Mouse (Mus musculus) heart, postnatal 36 days (tissue): ENCODE measurements around the gene Kri1. TPM values are rescaled to one million over a fixed set of nuclear protein-coding genes. Genes with fewer than 3 reads are reported as not detected.
"Not testable (repeated sequence)": the region's sequence is repeated elsewhere in the genome, so short reads cannot be mapped to it uniquely, and the experiment has no call there.

ENCODE experiments used
- DNase-seq, 2 experiments: peaks; one replicate each; pipeline ENCODE4 v3.0.0; 2021 to 2022
- intact Hi-C: fragments of 180-260 bp; cut with DNase I; formaldehyde crosslinking; loops from one replicate; pipeline ENCODE4 v1.15.1; 2025
- total RNA-seq, 2 experiments: library from RNA; stranded (reverse); gene quantifications; 2 replicates each; pipeline ENCODE4 v1.2.3; 2021

The Kri1 gene
- total RNA-seq, 2 experiments from 2014 or later = 16.5 to 18.0 TPM

- DNase-seq = no peak
- intact Hi-C loops = no loop called here
Measured at GRCm38 (mm10) chr9:21316696-21317095, 28.9 kb upstream of the Kri1 start.

- intact Hi-C loops = no loop called here
- no peak for DNase-seq
Measured at GRCm38 (mm10) chr9:21315421-21315820, 27.7 kb upstream of the Kri1 start.

- no peak for DNase-seq
- intact Hi-C loops = loop anchor here (5.0 kb wide), 1 partner anchor 153 kb away; no protein-coding TSS in a partner anchor
Measured at GRCm38 (mm10) chr9:21314367-21315140, 26.8 kb upstream of the Kri1 start.

- peak; percentile 91 to 96 for DNase-seq
- intact Hi-C loops = loop anchor here (1.0 to 5.0 kb wide), 3 partner anchors 44 to 154 kb away; no protein-coding TSS in a partner anchor
Measured at GRCm38 (mm10) chr9:21313394-21313793, 25.6 kb upstream of the Kri1 start.

GRCm38 (mm10) chr9:21312134-21312533, 24.4 kb upstream of the Kri1 start, which contains the start of gene Ap1m2:
Gene Ap1m2, minus strand, starts transcription at chr9:21312337.
- DNase-seq = no peak
- intact Hi-C loops = loop anchor here (5.0 kb wide), 1 partner anchor 155 kb away; no protein-coding TSS in a partner anchor

- intact Hi-C loops = loop anchor here (5.0 kb wide), 1 partner anchor 156 kb away; no protein-coding TSS in a partner anchor
- no peak for DNase-seq
Measured at GRCm38 (mm10) chr9:21311695-21312094, 23.9 kb upstream of the Kri1 start.

- intact Hi-C loops = no loop called here
- DNase-seq = no peak
Measured at GRCm38 (mm10) chr9:21309150-21309741, 21.5 kb upstream of the Kri1 start.

GRCm38 (mm10) chr9:21305065-21305464, 17.3 kb upstream of the Kri1 start:
- DNase-seq = no peak
- intact Hi-C loops = no loop called here

GRCm38 (mm10) chr9:21299014-21299413, 11.2 kb upstream of the Kri1 start:
- intact Hi-C loops = no loop called here

GRCm38 (mm10) chr9:21292271-21292670, 4.5 kb upstream of the Kri1 start:
- no peak for DNase-seq
- intact Hi-C loops = no loop called here

More at GRCm38 (mm10) chr9:21299014-21299413, 11.2 kb upstream of the Kri1 start:
- DNase-seq = no peak

- DNase-seq = not testable (repeated sequence)
- intact Hi-C loops = loop anchor here (2.0 kb wide), 1 partner anchor 53 kb away; the partner anchor contains the start of gene Keap1
Measured at GRCm38 (mm10) chr9:21291868-21292267, 4.1 kb upstream of the Kri1 start.

- DNase-seq = peak; percentile 99
- intact Hi-C loops = loop anchor here (2.0 kb wide), 1 partner anchor 52 kb away; the partner anchor contains the start of gene Keap1
Measured at GRCm38 (mm10) chr9:21291022-21291787, 3.4 kb upstream of the Kri1 start, which contains the start of gene Cdkn2d. Gene Cdkn2d, minus strand, starts transcription at chr9:21291407.

- DNase-seq = no peak
- intact Hi-C loops = loop anchor here (2.0 kb wide), 1 partner anchor 52 kb away; the partner anchor contains the start of gene Keap1
Measured at GRCm38 (mm10) chr9:21290589-21290988, 2.8 kb upstream of the Kri1 start.

GRCm38 (mm10) chr9:21289337-21289671, 1.5 kb upstream of the Kri1 start:
- DNase-seq = no peak
- intact Hi-C loops = no loop called here

GRCm38 (mm10) chr9:21288404-21289336, 901 bp upstream of the Kri1 start:
- intact Hi-C loops = no loop called here
- no peak for DNase-seq

- intact Hi-C loops = loop anchor here (1.0 kb wide), 1 partner anchor 20 kb away; no protein-coding TSS in a partner anchor
- DNase-seq = no peak
Measured at GRCm38 (mm10) chr9:21286753-21287152, 1.0 kb downstream of the Kri1 start.

GRCm38 (mm10) chr9:21283994-21284393, 3.8 kb downstream of the Kri1 start:
- intact Hi-C loops = no loop called here
- no peak for DNase-seq

- DNase-seq = no peak
- intact Hi-C loops = no loop called here
Measured at GRCm38 (mm10) chr9:21283591-21283990, 4.2 kb downstream of the Kri1 start.

GRCm38 (mm10) chr9:21277776-21278175, 10.0 kb downstream of the Kri1 start:
- DNase-seq = no peak
- intact Hi-C loops = no loop called here

GRCm38 (mm10) chr9:21276307-21276706, 11.5 kb downstream of the Kri1 start:
- intact Hi-C loops = no loop called here
- DNase-seq = no peak
